ENCODE assay signal across 8 mouse cellular contexts in genomic region chr19:6331719-6332516, GRCm38 (mm10). TPM values are rescaled to one million over a fixed set of nuclear protein-coding genes. Genes with fewer than 3 reads are reported as not detected.
A peak's percentile ranks its signal among the peaks of the same experiment; 100 is the strongest.
DNase-seq lines count a peak whose midpoint lies in the region; ATAC-seq and TF ChIP-seq lines count a peak whose summit lies in the region.

No protein-coding gene starts in this region.

- intact Hi-C loops in heart, adult 2 months (cut with DNase I), result loop anchor here (1.0 to 10.0 kb wide), 4 partner anchors 25 to 367 kb away; partner anchors contain the start of genes Cdca5, Gm28374, Pola2 and Tmem262

- H3K27ac ChIP-seq in heart, adult 2 months, result peak overlapping the region; percentile 24; the same call in 1 of the 2 replicates
- H3K27ac ChIP-seq in lung, embryonic 14.5 days (ENCODE audit: low read depth), result no peak overlapping the region

- H3K79me2 ChIP-seq in heart, adult 2 months (replicated peaks; ENCODE audit: control insufficient read depth, insufficient read depth, low read length), result no peaks in the 10 kb centered on the region; the same call in 1 of the 2 replicates

- H3K9ac ChIP-seq in heart, adult 2 months (ENCODE audit: low read depth, low read length), result no peak overlapping the region
- peak overlapping the region; percentile 19 for H3K9ac ChIP-seq in lung, embryonic 14.5 days

- H3K27me3 ChIP-seq in heart, adult 2 months (ENCODE audit: control insufficient read depth, insufficient read depth, low read length), result no peaks in the 10 kb centered on the region
- no peaks in the 10 kb centered on the region for H3K27me3 ChIP-seq in lung, embryonic 14.5 days (ENCODE audit: insufficient read depth, low read length)

- no peak for TF ChIP-seq EP300 in heart, adult 2 months (IDR thresholded peaks at IDR 0.05; ENCODE audit: insufficient read depth, low read depth, low read length)

- 17% methylated on average over 13 of the region's 13 CpGs for WGBS in heart, adult 2 months
- WGBS in lung, embryonic 14.5 days, result 21% methylated on average over 13 of the region's 13 CpGs

- no peak for ATAC-seq in lung, embryonic 14.5 days (ENCODE audit: insufficient read depth)

- no peaks in the 10 kb centered on the region for H3K36me3 ChIP-seq in heart, adult 2 months (ENCODE audit: control insufficient read depth, insufficient read depth, low read length)
- peaks cover 5% of the 10 kb centered on the region for H3K36me3 ChIP-seq in lung, embryonic 14.5 days (ENCODE audit: insufficient read depth)

- no peak overlapping the region for H3K4me3 ChIP-seq in heart, adult 2 months
- 0 out of 2 replicates have a peak overlapping the region, but pooled peaks have one; percentile 2 for H3K4me3 ChIP-seq in lung, embryonic 14.5 days (ENCODE audit: low read depth, low read length)

- peak; percentile 98; the same call in 1 of the 2 replicates for TF ChIP-seq CTCF in heart, adult 2 months (IDR thresholded peaks at IDR 0.05)
- peak; percentile 95 for TF ChIP-seq CTCF in lung, embryonic 14.5 days (IDR thresholded peaks at IDR 0.05; ENCODE audit: low read depth)

- peaks cover 7% of the 10 kb centered on the region for H3K4me1 ChIP-seq in heart, adult 2 months (ENCODE audit: control insufficient read depth, insufficient read depth, low read length)
- peaks cover 9% of the 10 kb centered on the region for H3K4me1 ChIP-seq in lung, embryonic 14.5 days (ENCODE audit: insufficient read depth)

- peak overlapping the region; percentile 52 for H3K4me2 ChIP-seq in lung, embryonic 14.5 days

- TF ChIP-seq POLR2A in heart, adult 2 months (IDR thresholded peaks at IDR 0.05; ENCODE audit: insufficient read depth, low read depth, low read length), result no peak

- no peaks in the 10 kb centered on the region for H3K9me3 ChIP-seq in lung, embryonic 14.5 days (ENCODE audit: low read depth, low read length)

- DNase-seq in urinary bladder, postnatal 25 days (ENCODE audit: low spot score), result peak; percentile 64
- no peak for DNase-seq in urinary bladder, postnatal 4 days (ENCODE audit: low spot score in 2 of 2)
- peak; percentile 82 to 87 for DNase-seq in cerebellum, postnatal 10 days
- DNase-seq in heart, adult 2 months, result peak in 1 of 2 experiments; percentile 57
- DNase-seq in kidney, adult 18-20 months, result peak; percentile 66
- DNase-seq in lung, embryonic 14.5 days, result peak; percentile 91
- DNase-seq in retina, adult 2 months (ENCODE audit: low read depth, low spot score), result peak; percentile 34
- no peak for DNase-seq in frontal cortex, postnatal 14 days (ENCODE audit: low spot score in 2 of 2)

RNA-seq across cellular contexts. Expression of gene Men1, which starts 2.9 kb away (rescaled TPM):
- total RNA-seq in heart, adult 2 months (2021), result 10 to 100 TPM; 13.9 to 14.0 TPM
- polyA plus RNA-seq in heart, adult 2 months (2012; rRNA removed), result 19.4 and 19.6 TPM in 2 replicates
- polyA plus RNA-seq in lung, embryonic 14.5 days (2014; fragmentation: Nextera tagmentation; extraction: Ambion mirVana), result 60.3 and 68.6 TPM in 2 replicates

RNA-seq across cellular contexts. Expression of gene Map4k2, which starts 9.0 kb away (rescaled TPM):
- total RNA-seq in heart, adult 2 months (2021), result 10 to 100 TPM; 36.1 to 38.4 TPM
- 88.9 and 107 TPM in 2 replicates for polyA plus RNA-seq in heart, adult 2 months (2012; rRNA removed)
- 13.4 and 22.2 TPM in 2 replicates for polyA plus RNA-seq in lung, embryonic 14.5 days (2014; fragmentation: Nextera tagmentation; extraction: Ambion mirVana)

RNA-seq across cellular contexts. Expression of gene Cdc42bpg, which starts 25.7 kb away (rescaled TPM):
- total RNA-seq in heart, adult 2 months (2021), result 10 to 100 TPM; 11.7 to 13.9 TPM
- 7.0 and 7.7 TPM in 2 replicates for polyA plus RNA-seq in heart, adult 2 months (2012; rRNA removed)
- 0.82 and 1.2 TPM in 2 replicates for polyA plus RNA-seq in lung, embryonic 14.5 days (2014; fragmentation: Nextera tagmentation; extraction: Ambion mirVana)

RNA-seq across cellular contexts. Expression of gene Sf1, which starts 31.6 kb away (rescaled TPM):
- total RNA-seq in heart, adult 2 months (2021), result 100 to 1,000 TPM in 1 of 2 experiments, 10 to 100 TPM in 1; 93.0 to 103 TPM
- polyA plus RNA-seq in heart, adult 2 months (2012; rRNA removed), result 51.7 and 58.5 TPM in 2 replicates
- polyA plus RNA-seq in lung, embryonic 14.5 days (2014; fragmentation: Nextera tagmentation; extraction: Ambion mirVana), result 177 and 200 TPM in 2 replicates

RNA-seq across cellular contexts. Expression of gene Pygm, which starts 52.3 kb away (rescaled TPM):
- total RNA-seq in heart, adult 2 months (2021), result 1,000 to 10,000 TPM; 1,101 to 1,298 TPM
- polyA plus RNA-seq in heart, adult 2 months (2012; rRNA removed), result 1,120 and 1,632 TPM in 2 replicates
- polyA plus RNA-seq in lung, embryonic 14.5 days (2014; fragmentation: Nextera tagmentation; extraction: Ambion mirVana), result 6.1 and 9.3 TPM in 2 replicates

Comparison
In these comparisons a context has a peak if more than half of its experiments do, and no peak if none do; other contexts are left out.
1. DNase-seq: peak in urinary bladder, postnatal 25 days (single experiment), cerebellum, postnatal 10 days (2 of 2), kidney, adult 18-20 months (single experiment), lung, embryonic 14.5 days (single experiment) and retina, adult 2 months (single experiment); none in urinary bladder, postnatal 4 days (0 of 2) and frontal cortex, postnatal 14 days (0 of 2).